Mouse (Mus musculus) myocyte (in vitro differentiated cells): ENCODE data around the gene Blm.

Source experiments
- POLR2A ChIP-seq: IDR thresholded peaks from one replicate; pipeline ENCODE4 v1.6.1; 2011; ENCODE audit warnings: low read depth, mild to moderate bottlenecking, control low read depth, moderate library complexity; ENCODE audit not compliant: insufficient read length
- POLR2AphosphoS2 ChIP-seq: IDR thresholded peaks from one replicate; pipeline ENCODE4 v1.6.1; 2011; ENCODE audit warnings: low read depth, control low read depth; ENCODE audit not compliant: insufficient read length
- REST ChIP-seq: IDR thresholded peaks from one replicate; pipeline ENCODE4 v1.6.1; 2011; ENCODE audit warnings: mild to moderate bottlenecking, control low read depth, moderate library complexity; ENCODE audit not compliant: insufficient read depth, insufficient read length
- TCF12 ChIP-seq: IDR thresholded peaks from one replicate; pipeline ENCODE4 v1.6.1; 2011; ENCODE audit warnings: mild to moderate bottlenecking, control low read depth; ENCODE audit not compliant: poor library complexity, insufficient read depth, severe bottlenecking

DNA sequence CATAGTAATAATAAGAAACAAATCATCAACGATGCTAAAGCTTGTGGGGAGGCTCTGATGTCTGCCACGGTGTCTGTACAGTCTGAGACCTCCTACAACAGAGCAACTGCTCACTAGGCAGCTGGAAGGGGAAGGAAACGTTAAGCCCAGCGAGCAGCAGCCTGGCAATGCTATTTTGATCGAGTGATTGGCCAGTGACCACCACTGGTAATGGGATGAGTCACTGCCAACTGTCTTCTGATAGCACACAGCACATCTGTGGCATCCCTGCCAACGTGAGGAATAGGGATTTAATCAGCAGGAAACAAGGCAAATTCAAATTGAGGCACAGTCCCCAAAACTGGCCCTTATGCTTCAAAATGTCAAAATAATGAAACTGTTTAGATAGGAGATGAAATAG is 39.7 kb downstream of the Blm start:
- TF ChIP-seq POLR2A (no peak), REST (no peak), POLR2AphosphoS2 (no peak), TCF12 (no peak)
